Mouse (Mus musculus) kidney, embryonic 16.5 days (tissue): ENCODE measurements around the gene Hist1h1d. TPM values are rescaled to one million over a fixed set of nuclear protein-coding genes. Genes with fewer than 3 reads are reported as not detected.
"Not testable (repeated sequence)": the region's sequence is repeated elsewhere in the genome, so short reads cannot be mapped to it uniquely, and the experiment has no call there.

ENCODE experiments used
- ATAC-seq: fragments of 200-750 bp; cut with Nextera tagmentation; 2 replicates; pipeline ENCODE4 v1.8.0; 2017; ENCODE audit warnings: moderate TSS enrichment; ENCODE audit not compliant: low FRiP score, low TSS enrichment
- H3K27ac ChIP-seq: fragments of 300-500 bp; sonication (generic); 2 replicates; pipeline ENCODE4 v1.5.1; 2014; ENCODE audit warnings: low read length
- H3K27me3 ChIP-seq: fragments of 300-500 bp; sonication (generic); 2 replicates; pipeline ENCODE4 v1.6.1; 2014; ENCODE audit warnings: low read length, control low read depth, mixed read lengths; ENCODE audit not compliant: insufficient read depth
- H3K36me3 ChIP-seq: fragments of 300-500 bp; sonication (generic); 2 replicates; pipeline ENCODE4 v1.6.1; 2014; ENCODE audit warnings: low read length, control low read depth, mixed read lengths; ENCODE audit not compliant: insufficient read depth
- H3K4me1 ChIP-seq: fragments of 300-500 bp; sonication (generic); 2 replicates; pipeline ENCODE4 v1.6.1; 2014; ENCODE audit warnings: low read length, control low read depth, mixed read lengths; ENCODE audit not compliant: insufficient read depth
- H3K4me2 ChIP-seq: fragments of 300-500 bp; sonication (generic); replicated peaks from 2 replicates; pipeline ENCODE4 v1.6.1; 2014; ENCODE audit warnings: low read depth, low read length
- H3K4me3 ChIP-seq: fragments of 300-500 bp; sonication (generic); 2 replicates; pipeline ENCODE4 v1.5.1; 2014; ENCODE audit warnings: mild to moderate bottlenecking, low read length
- H3K9ac ChIP-seq: fragments of 300-500 bp; sonication (generic); replicated peaks from 2 replicates; pipeline ENCODE4 v1.6.1; 2014; ENCODE audit warnings: low read length
- H3K9me3 ChIP-seq: fragments of 300-500 bp; sonication (generic); 2 replicates; pipeline ENCODE4 v1.6.1; 2016; ENCODE audit warnings: low read length, control low read depth
- WGBS: fragments of 180-500 bp; shearing (Covaris S2); extraction: QIAGEN DNeasy Blood & Tissue Kit; methylation state at CpG from one replicate; pipeline ENCODE4 v1.1.7; 2014; 5-methylcytosine and 5-hydroxymethylcytosine counted together
- polyA plus RNA-seq: library from polyadenylated mRNA; unstranded; fragments of >200 nt; fragmentation: Nextera tagmentation; extraction: Ambion mirVana; gene quantifications from 2 replicates; pipeline ENCODE4 v1.2.1, GENCODE M21; 2015

Gene Hist1h1d
- polyA plus RNA-seq, 1 experiment from 2014 or later, result 0.37 TPM

DNA sequence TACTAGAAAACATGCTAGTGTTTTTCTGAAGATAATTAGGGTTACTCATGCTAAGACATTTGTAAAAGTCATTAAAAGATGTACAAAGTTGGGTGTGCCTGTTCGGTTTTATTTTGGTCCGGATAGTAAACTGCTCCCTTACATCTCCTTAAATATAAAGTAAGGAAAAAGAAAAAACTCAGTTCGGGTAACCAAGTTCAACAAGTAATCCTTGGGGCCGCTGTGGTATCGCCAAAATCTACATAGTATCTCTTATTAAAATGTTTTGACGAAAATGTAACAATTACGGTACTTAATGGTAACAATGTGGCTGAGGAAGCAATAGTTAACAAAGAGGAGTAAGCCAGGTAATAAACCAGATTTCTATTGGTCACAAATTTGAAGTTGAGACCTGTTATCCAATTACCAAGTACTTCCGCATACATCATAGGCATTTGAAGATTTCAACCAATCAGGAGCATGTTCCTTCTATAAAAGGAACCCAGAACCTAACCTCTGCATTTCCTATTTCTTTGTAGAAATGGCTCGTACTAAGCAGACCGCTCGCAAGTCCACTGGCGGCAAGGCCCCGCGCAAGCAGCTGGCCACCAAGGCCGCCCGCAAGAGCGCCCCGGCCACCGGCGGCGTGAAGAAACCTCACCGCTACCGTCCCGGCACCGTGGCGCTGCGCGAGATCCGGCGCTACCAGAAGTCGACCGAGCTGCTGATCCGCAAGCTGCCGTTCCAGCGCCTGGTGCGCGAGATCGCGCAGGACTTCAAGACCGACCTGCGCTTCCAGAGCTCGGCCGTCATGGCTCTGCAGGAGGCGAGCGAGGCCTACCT, 8.9 kb upstream of the Hist1h1d start, which contains the start of gene Hist1h3f:
TSS of gene Hist1h3f (plus strand) at position 88 of the 822 bp plus-strand sequence.
- Histone ChIP-seq H3K9me3 (no peaks in the 10 kb centered on the region), H3K4me2 (peak within 1 kb of the TSS; percentile 86), H3K36me3 (no peaks in the 10 kb centered on the region), H3K27ac (peak within 1 kb of the TSS; percentile 97), H3K9ac (peak within 1 kb of the TSS; percentile 74), H3K4me3 (peak within 1 kb of the TSS; percentile 54), H3K4me1 (peaks cover 5% of the 10 kb centered on the region; the same call in 1 of the 2 replicates), H3K27me3 (no peaks in the 10 kb centered on the region)
- under 1% methylated on average over 25 of the region's 45 CpGs for WGBS
- peak; percentile 93 for ATAC-seq

- Histone ChIP-seq H3K4me3 (peak overlapping the region; percentile 51), H3K4me2 (peak overlapping the region; percentile 46), H3K9ac (peak overlapping the region; percentile 66; the same call in 1 of the 2 replicates), H3K27ac (peak overlapping the region; percentile 90; the same call in 1 of the 2 replicates)
- not testable (repeated sequence) for H3K27me3 ChIP-seq, H3K9me3 ChIP-seq, H3K36me3 ChIP-seq, H3K4me1 ChIP-seq
- WGBS, result 0% methylated on average over 12 of the region's 14 CpGs
- ATAC-seq, result peak; percentile 7; the same call in 1 of the 2 replicates
Measured at GRCm38 (mm10) chr13:23544787-23545120, 8.3 kb upstream of the Hist1h1d start.

DNA sequence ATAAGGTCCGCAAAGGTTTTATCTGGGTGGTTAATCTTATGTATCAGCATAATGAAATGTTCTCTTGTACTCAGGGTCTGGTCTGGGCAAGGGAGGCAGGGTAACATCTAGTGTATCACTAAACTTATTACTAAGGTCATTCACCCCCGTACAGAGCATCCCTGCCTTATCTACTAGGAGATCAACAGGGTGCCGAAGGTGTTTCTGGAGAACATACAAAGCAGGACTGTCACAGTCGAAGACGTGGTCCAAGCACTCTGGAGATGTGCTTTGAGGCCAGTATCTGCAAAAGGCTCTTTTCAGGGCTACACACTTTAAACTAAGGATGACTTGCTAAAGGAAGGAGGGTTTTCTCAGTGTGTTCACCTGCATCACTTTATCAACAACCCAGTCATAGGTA, 6.4 kb upstream of the Hist1h1d start:
- Histone ChIP-seq H3K27ac (no peak overlapping the region), H3K9ac (no peak overlapping the region), H3K4me2 (no peak overlapping the region), H3K27me3 (no peaks in the 10 kb centered on the region), H3K9me3 (no peaks in the 10 kb centered on the region), H3K36me3 (no peaks in the 10 kb centered on the region), H3K4me1 (peaks cover 6% of the 10 kb centered on the region), H3K4me3 (no peak overlapping the region)
- no peak for ATAC-seq
- 72% methylated on average over 5 of the region's 5 CpGs for WGBS

GRCm38 (mm10) chr13:23550761-23551145, 2.3 kb upstream of the Hist1h1d start:
- peak overlapping the region; percentile 96 for H3K27ac ChIP-seq

DNA sequence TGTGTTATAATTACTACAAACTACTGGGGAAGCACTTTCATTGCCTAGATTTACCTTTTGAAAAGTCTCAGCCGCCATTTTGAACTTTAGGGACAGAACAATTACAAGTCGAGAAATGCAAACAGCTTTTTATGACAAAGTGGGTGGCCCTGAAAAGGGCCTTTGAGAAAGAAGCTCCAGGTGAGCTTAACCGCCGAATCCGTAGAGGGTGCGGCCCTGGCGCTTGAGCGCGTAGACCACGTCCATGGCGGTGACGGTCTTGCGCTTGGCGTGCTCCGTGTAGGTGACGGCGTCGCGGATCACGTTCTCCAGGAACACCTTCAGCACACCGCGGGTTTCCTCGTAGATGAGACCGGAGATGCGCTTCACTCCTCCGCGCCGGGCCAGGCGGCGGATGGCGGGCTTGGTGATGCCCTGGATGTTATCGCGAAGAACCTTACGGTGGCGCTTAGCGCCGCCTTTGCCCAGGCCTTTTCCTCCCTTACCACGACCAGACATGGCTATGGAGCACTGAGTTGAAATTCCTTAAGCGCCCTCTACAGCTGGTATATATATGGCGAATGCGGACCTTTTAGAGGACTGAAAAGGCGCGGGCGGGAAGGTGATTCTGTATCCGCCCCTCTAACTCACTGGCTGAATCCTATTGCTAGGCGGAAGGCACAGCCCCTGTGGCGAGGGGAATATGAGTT, 1.8 kb upstream of the Hist1h1d start, which contains the start of gene Hist1h4f:
TSS of gene Hist1h4f (minus strand) at position 503 of the 689 bp plus-strand sequence.
- under 1% methylated on average over 44 of the region's 47 CpGs for WGBS
- Histone ChIP-seq H3K4me1 (peaks cover 14% of the 10 kb centered on the region), H3K9ac (peak within 1 kb of the TSS; percentile 69), H3K4me3 (peak within 1 kb of the TSS; percentile 52), H3K4me2 (peak within 1 kb of the TSS; percentile 68), H3K27ac (peak within 1 kb of the TSS; percentile 96)
- not testable (repeated sequence) for H3K27me3 ChIP-seq, H3K36me3 ChIP-seq, H3K9me3 ChIP-seq
- ATAC-seq, result peak; percentile 88

More at GRCm38 (mm10) chr13:23550761-23551145, 2.3 kb upstream of the Hist1h1d start:
- Histone ChIP-seq H3K4me3 (peak overlapping the region; percentile 52), H3K9ac (peak overlapping the region; percentile 69), H3K36me3 (no peaks in the 10 kb centered on the region), H3K9me3 (no peaks in the 10 kb centered on the region), H3K4me2 (peak overlapping the region; percentile 68), H3K27me3 (no peaks in the 10 kb centered on the region), H3K4me1 (peaks cover 14% of the 10 kb centered on the region)
- 0% methylated on average over 3 of the region's 3 CpGs for WGBS
- ATAC-seq, result no peak

GRCm38 (mm10) chr13:23551931-23552914, 839 bp upstream of the Hist1h1d start:
- Histone ChIP-seq H3K4me3 (peak overlapping the region; percentile 52), H3K4me1 (peaks cover 18% of the 10 kb centered on the region), H3K27me3 (no peaks in the 10 kb centered on the region), H3K9ac (peak overlapping the region; percentile 69; the same call in 1 of the 2 replicates), H3K27ac (peak overlapping the region; percentile 96), H3K36me3 (no peaks in the 10 kb centered on the region), H3K4me2 (peak overlapping the region; percentile 68), H3K9me3 (no peaks in the 10 kb centered on the region)
- no peak for ATAC-seq
- WGBS, result 49% methylated on average over 8 of the region's 8 CpGs

DNA sequence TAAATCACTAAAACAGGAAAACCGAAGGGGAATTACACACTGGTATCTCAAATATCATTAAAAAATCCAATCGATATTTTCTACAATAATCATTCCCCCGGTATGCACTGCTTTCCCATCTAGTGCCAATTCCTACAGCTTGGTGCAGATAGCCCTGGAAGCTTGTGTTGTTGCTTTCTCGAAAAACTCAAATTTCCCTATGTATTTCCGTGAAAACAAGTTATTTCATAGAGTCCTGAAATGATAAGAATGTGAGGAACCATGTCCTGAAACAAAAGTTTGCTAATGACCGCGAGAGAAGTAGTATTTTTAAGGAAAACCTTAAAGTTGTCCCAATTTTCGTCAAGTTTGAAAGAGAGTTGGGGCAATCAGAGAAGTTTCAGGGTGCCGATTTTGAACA, 1.3 kb downstream of the Hist1h1d start:
- H3K4me1 ChIP-seq, result peaks cover 18% of the 10 kb centered on the region
- 19% methylated on average over 9 of the region's 9 CpGs for WGBS
- H3K27me3 ChIP-seq, result no peaks in the 10 kb centered on the region
- ATAC-seq, result no peak
- no peaks in the 10 kb centered on the region for H3K36me3 ChIP-seq
- H3K4me2 ChIP-seq, result peak overlapping the region; percentile 60
- H3K4me3 ChIP-seq, result peak overlapping the region; percentile 52
- no peaks in the 10 kb centered on the region for H3K9me3 ChIP-seq
- H3K9ac ChIP-seq, result peak overlapping the region; percentile 74
- peak overlapping the region; percentile 99 for H3K27ac ChIP-seq

DNA sequence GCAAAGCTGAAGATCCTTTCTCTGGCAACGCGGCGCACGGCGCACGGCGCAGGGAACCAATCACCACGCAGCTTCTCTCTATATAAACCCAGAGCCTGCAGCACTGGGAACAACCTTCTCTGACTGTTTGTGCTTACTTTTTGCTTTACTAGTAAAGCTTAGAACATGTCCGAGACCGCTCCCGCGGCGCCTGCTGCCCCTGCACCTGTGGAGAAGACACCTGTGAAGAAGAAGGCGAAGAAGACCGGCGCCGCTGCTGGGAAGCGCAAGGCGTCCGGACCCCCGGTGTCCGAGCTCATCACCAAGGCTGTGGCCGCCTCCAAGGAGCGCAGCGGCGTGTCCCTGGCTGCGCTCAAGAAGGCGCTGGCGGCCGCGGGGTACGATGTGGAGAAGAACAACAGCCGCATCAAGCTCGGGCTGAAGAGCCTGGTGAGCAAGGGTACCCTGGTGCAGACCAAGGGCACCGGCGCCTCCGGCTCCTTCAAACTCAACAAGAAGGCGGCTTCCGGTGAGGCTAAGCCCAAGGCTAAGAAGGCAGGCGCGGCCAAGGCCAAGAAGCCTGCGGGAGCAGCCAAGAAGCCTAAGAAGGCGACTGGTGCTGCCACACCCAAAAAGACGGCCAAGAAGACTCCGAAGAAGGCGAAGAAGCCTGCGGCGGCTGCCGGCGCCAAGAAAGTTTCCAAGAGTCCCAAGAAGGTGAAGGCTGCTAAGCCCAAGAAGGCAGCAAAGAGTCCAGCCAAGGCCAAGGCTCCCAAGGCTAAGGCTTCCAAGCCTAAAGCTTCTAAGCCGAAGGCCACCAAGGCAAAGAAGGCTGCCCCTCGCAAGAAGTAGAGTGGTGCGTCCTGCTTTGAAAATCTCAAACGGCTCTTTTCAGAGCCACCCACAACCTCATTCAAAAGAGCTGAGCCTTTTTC, 2.1 kb downstream of the Hist1h1d start:
- H3K27ac ChIP-seq, result peak overlapping the region; percentile 99
- H3K9me3 ChIP-seq, result no peaks in the 10 kb centered on the region
- no peaks in the 10 kb centered on the region for H3K36me3 ChIP-seq
- peak; percentile 91 for ATAC-seq
- WGBS, result under 1% methylated on average over 45 of the region's 54 CpGs
- H3K27me3 ChIP-seq, result no peaks in the 10 kb centered on the region
- H3K4me3 ChIP-seq, result peak overlapping the region; percentile 52
- H3K4me2 ChIP-seq, result peak overlapping the region; percentile 60
- H3K9ac ChIP-seq, result peak overlapping the region; percentile 74
- peaks cover 18% of the 10 kb centered on the region for H3K4me1 ChIP-seq
